Mouse (Mus musculus) embryo, embryonic 10 days (tissue): ENCODE data around the gene Mlycd.

Source experiments
- DNase-seq: peaks from one replicate; pipeline ENCODE4 v3.0.0-alpha.2; 2015; ENCODE audit warnings: low spot score

The Mlycd gene

GRCm38 (mm10) chr8:119403912-119404311 is 9.2 kb downstream of the Mlycd start:
- no peak for DNase-seq

GRCm38 (mm10) chr8:119404648-119405047 is 10.0 kb downstream of the Mlycd start:
- no peak for DNase-seq

- no peak for DNase-seq
Measured at GRCm38 (mm10) chr8:119408311-119408710, 13.6 kb downstream of the Mlycd start.

- DNase-seq = no peak
Measured at GRCm38 (mm10) chr8:119412037-119412734, 17.5 kb downstream of the Mlycd start.

- DNase-seq = peak; percentile 93
Measured at GRCm38 (mm10) chr8:119412735-119413498, 18.2 kb downstream of the Mlycd start.

- DNase-seq = no peak
Measured at GRCm38 (mm10) chr8:119413605-119414004, 18.9 kb downstream of the Mlycd start.

GRCm38 (mm10) chr8:119420318-119420717 is 25.6 kb downstream of the Mlycd start:
- no peak for DNase-seq

- no peak for DNase-seq
Measured at GRCm38 (mm10) chr8:119421603-119422122, 27.0 kb downstream of the Mlycd start.

GRCm38 (mm10) chr8:119422123-119422711 is 27.5 kb downstream of the Mlycd start:
- no peak for DNase-seq

GRCm38 (mm10) chr8:119423631-119424141 is 29.0 kb downstream of the Mlycd start:
- no peak for DNase-seq

GRCm38 (mm10) chr8:119424199-119424733 is 29.6 kb downstream of the Mlycd start:
- DNase-seq = no peak

GRCm38 (mm10) chr8:119424740-119425139 is 30.1 kb downstream of the Mlycd start:
- no peak for DNase-seq

- no peak for DNase-seq
Measured at GRCm38 (mm10) chr8:119425533-119425932, 30.9 kb downstream of the Mlycd start.

- DNase-seq = no peak
Measured at GRCm38 (mm10) chr8:119426069-119426735, 31.5 kb downstream of the Mlycd start.

GRCm38 (mm10) chr8:119427634-119428349 is 33.1 kb downstream of the Mlycd start:
- no peak for DNase-seq

GRCm38 (mm10) chr8:119428350-119428740 is 33.7 kb downstream of the Mlycd start:
- no peak for DNase-seq

- DNase-seq = no peak
Measured at GRCm38 (mm10) chr8:119428766-119429327, 34.2 kb downstream of the Mlycd start.

GRCm38 (mm10) chr8:119429552-119429951 is 34.9 kb downstream of the Mlycd start:
- DNase-seq = no peak

GRCm38 (mm10) chr8:119430250-119430649 is 35.6 kb downstream of the Mlycd start:
- no peak for DNase-seq

GRCm38 (mm10) chr8:119430690-119431089 is 36.0 kb downstream of the Mlycd start:
- no peak for DNase-seq

- peak; percentile 28 for DNase-seq
Measured at GRCm38 (mm10) chr8:119432372-119432771, 37.7 kb downstream of the Mlycd start.
